Mouse (Mus musculus): ENCODE measurements around the gene Efna4. TPM values are rescaled to one million over a fixed set of nuclear protein-coding genes. Genes with fewer than 3 reads are reported as not detected.

The Efna4 gene
- polyA plus RNA-seq, 1 experiment from 2014 or later = 15.0 TPM

GRCm38 (mm10) chr3:89319591-89320350, 18.1 kb downstream of the Efna4 start:
- ATAC-seq (ENCODE audit: insufficient read depth, low FRiP score) = no peak
- 1% methylated on average over 58 of the region's 58 CpGs for WGBS
- Histone ChIP-seq H3K9me3 (replicated peaks; ENCODE audit: control insufficient read depth, low read length) (no peaks in the 10 kb centered on the region), H3K4me2 (ENCODE audit: low read depth, low read length) (peak overlapping the region; percentile 84), H3K27me3 (ENCODE audit: control insufficient read depth, insufficient read depth, low read length) (peaks cover 32% of the 10 kb centered on the region), H3K4me1 (ENCODE audit: control insufficient read depth, insufficient read depth, low read length) (peaks cover 57% of the 10 kb centered on the region), H3K36me3 (ENCODE audit: control insufficient read depth, insufficient read depth, low read length) (no peaks in the 10 kb centered on the region), H3K4me3 (replicated peaks; ENCODE audit: low read length) (peak overlapping the region; percentile 59), H3K9ac (ENCODE audit: low read length) (peak overlapping the region; percentile 68), H3K27ac (ENCODE audit: low read length) (no peak overlapping the region)

GRCm38 (mm10) chr3:89318971-89319590, 18.7 kb downstream of the Efna4 start:
- Histone ChIP-seq H3K9ac (ENCODE audit: low read length) (peak overlapping the region; percentile 68), H3K27ac (ENCODE audit: low read length) (no peak overlapping the region), H3K27me3 (ENCODE audit: control insufficient read depth, insufficient read depth, low read length) (peaks cover 32% of the 10 kb centered on the region), H3K36me3 (ENCODE audit: control insufficient read depth, insufficient read depth, low read length) (no peaks in the 10 kb centered on the region), H3K4me3 (replicated peaks; ENCODE audit: low read length) (peak overlapping the region; percentile 59), H3K4me2 (ENCODE audit: low read depth, low read length) (peak overlapping the region; percentile 84), H3K9me3 (replicated peaks; ENCODE audit: control insufficient read depth, low read length) (no peaks in the 10 kb centered on the region), H3K4me1 (ENCODE audit: control insufficient read depth, insufficient read depth, low read length) (peaks cover 60% of the 10 kb centered on the region)
- 20% methylated on average over 21 of the region's 21 CpGs for WGBS
- ATAC-seq (ENCODE audit: insufficient read depth, low FRiP score) = no peak

- Histone ChIP-seq H3K36me3 (ENCODE audit: control insufficient read depth, insufficient read depth, low read length) (no peaks in the 10 kb centered on the region), H3K4me3 (replicated peaks; ENCODE audit: low read length) (no peak overlapping the region), H3K9ac (ENCODE audit: low read length) (no peak overlapping the region), H3K27ac (ENCODE audit: low read length) (no peak overlapping the region), H3K4me2 (ENCODE audit: low read depth, low read length) (no peak overlapping the region), H3K9me3 (replicated peaks; ENCODE audit: control insufficient read depth, low read length) (no peaks in the 10 kb centered on the region), H3K4me1 (ENCODE audit: control insufficient read depth, insufficient read depth, low read length) (peaks cover 60% of the 10 kb centered on the region), H3K27me3 (ENCODE audit: control insufficient read depth, insufficient read depth, low read length) (peaks cover 32% of the 10 kb centered on the region)
- no peak for ATAC-seq (ENCODE audit: insufficient read depth, low FRiP score)
- WGBS = 67% methylated on average over 8 of the region's 8 CpGs
These were observed 19.5 kb downstream of the Efna4 start for GRCm38 (mm10) chr3:89318316-89318715.

GRCm38 (mm10) chr3:89317246-89317645, 20.6 kb downstream of the Efna4 start:
- Histone ChIP-seq H3K4me3 (replicated peaks; ENCODE audit: low read length) (no peak overlapping the region), H3K9ac (ENCODE audit: low read length) (no peak overlapping the region), H3K4me2 (ENCODE audit: low read depth, low read length) (no peak overlapping the region), H3K27me3 (ENCODE audit: control insufficient read depth, insufficient read depth, low read length) (peaks cover 32% of the 10 kb centered on the region), H3K4me1 (ENCODE audit: control insufficient read depth, insufficient read depth, low read length) (peaks cover 58% of the 10 kb centered on the region), H3K9me3 (replicated peaks; ENCODE audit: control insufficient read depth, low read length) (no peaks in the 10 kb centered on the region), H3K27ac (ENCODE audit: low read length) (no peak overlapping the region), H3K36me3 (ENCODE audit: control insufficient read depth, insufficient read depth, low read length) (no peaks in the 10 kb centered on the region)
- WGBS = 58% methylated on average over 6 of the region's 6 CpGs
- ATAC-seq (ENCODE audit: insufficient read depth, low FRiP score) = no peak

GRCm38 (mm10) chr3:89316833-89317232, 21.0 kb downstream of the Efna4 start:
- Histone ChIP-seq H3K4me2 (ENCODE audit: low read depth, low read length) (peak overlapping the region; percentile 70), H3K9ac (ENCODE audit: low read length) (no peak overlapping the region), H3K4me3 (replicated peaks; ENCODE audit: low read length) (peak overlapping the region; percentile 42), H3K27ac (ENCODE audit: low read length) (peak overlapping the region; percentile 63), H3K27me3 (ENCODE audit: control insufficient read depth, insufficient read depth, low read length) (peaks cover 32% of the 10 kb centered on the region), H3K36me3 (ENCODE audit: control insufficient read depth, insufficient read depth, low read length) (no peaks in the 10 kb centered on the region), H3K4me1 (ENCODE audit: control insufficient read depth, insufficient read depth, low read length) (peaks cover 55% of the 10 kb centered on the region), H3K9me3 (replicated peaks; ENCODE audit: control insufficient read depth, low read length) (no peaks in the 10 kb centered on the region)
- ATAC-seq (ENCODE audit: insufficient read depth, low FRiP score) = peak; percentile 41; the same call in 1 of the 2 replicates
- 2% methylated on average over 4 of the region's 4 CpGs for WGBS

- H3K27ac ChIP-seq (ENCODE audit: low read length) = peak overlapping the region; percentile 63
- no peaks in the 10 kb centered on the region for H3K36me3 ChIP-seq (ENCODE audit: control insufficient read depth, insufficient read depth, low read length)
- peak overlapping the region; percentile 70 for H3K9ac ChIP-seq (ENCODE audit: low read length)
- H3K4me3 ChIP-seq (replicated peaks; ENCODE audit: low read length) = peak overlapping the region; percentile 42
- peaks cover 28% of the 10 kb centered on the region for H3K27me3 ChIP-seq (ENCODE audit: control insufficient read depth, insufficient read depth, low read length)
- 8% methylated on average over 40 of the region's 40 CpGs for WGBS
- ATAC-seq (ENCODE audit: insufficient read depth, low FRiP score) = peak; percentile 51; the same call in 1 of the 2 replicates
- H3K4me1 ChIP-seq (ENCODE audit: control insufficient read depth, insufficient read depth, low read length) = peaks cover 49% of the 10 kb centered on the region
- H3K9me3 ChIP-seq (replicated peaks; ENCODE audit: control insufficient read depth, low read length) = no peaks in the 10 kb centered on the region
- H3K4me2 ChIP-seq (ENCODE audit: low read depth, low read length) = peak overlapping the region; percentile 70
These were observed 21.6 kb downstream of the Efna4 start for GRCm38 (mm10) chr3:89315930-89316831.

GRCm38 (mm10) chr3:89315195-89315929, 22.5 kb downstream of the Efna4 start:
- no peaks in the 10 kb centered on the region for H3K9me3 ChIP-seq (replicated peaks; ENCODE audit: control insufficient read depth, low read length)
- H3K4me1 ChIP-seq (ENCODE audit: control insufficient read depth, insufficient read depth, low read length) = peaks cover 41% of the 10 kb centered on the region
- peak overlapping the region; percentile 70 for H3K9ac ChIP-seq (ENCODE audit: low read length)
- no peak overlapping the region for H3K27ac ChIP-seq (ENCODE audit: low read length)
- peak overlapping the region; percentile 42 for H3K4me3 ChIP-seq (replicated peaks; ENCODE audit: low read length)
- peak overlapping the region; percentile 70 for H3K4me2 ChIP-seq (ENCODE audit: low read depth, low read length)
- H3K27me3 ChIP-seq (ENCODE audit: control insufficient read depth, insufficient read depth, low read length) = peaks cover 20% of the 10 kb centered on the region
- H3K36me3 ChIP-seq (ENCODE audit: control insufficient read depth, insufficient read depth, low read length) = no peaks in the 10 kb centered on the region
- peak; percentile 15; the same call in 1 of the 2 replicates for ATAC-seq (ENCODE audit: insufficient read depth, low FRiP score)
- WGBS = 6% methylated on average over 23 of the region's 26 CpGs

GRCm38 (mm10) chr3:89314791-89315190, 23.0 kb downstream of the Efna4 start:
- Histone ChIP-seq H3K27me3 (ENCODE audit: control insufficient read depth, insufficient read depth, low read length) (peaks cover 15% of the 10 kb centered on the region), H3K27ac (ENCODE audit: low read length) (no peak overlapping the region), H3K4me3 (replicated peaks; ENCODE audit: low read length) (peak overlapping the region; percentile 42), H3K4me2 (ENCODE audit: low read depth, low read length) (peak overlapping the region; percentile 70; the same call in 1 of the 2 replicates), H3K36me3 (ENCODE audit: control insufficient read depth, insufficient read depth, low read length) (no peaks in the 10 kb centered on the region), H3K4me1 (ENCODE audit: control insufficient read depth, insufficient read depth, low read length) (peaks cover 35% of the 10 kb centered on the region), H3K9ac (ENCODE audit: low read length) (peak overlapping the region; percentile 70; the same call in 1 of the 2 replicates), H3K9me3 (replicated peaks; ENCODE audit: control insufficient read depth, low read length) (no peaks in the 10 kb centered on the region)
- ATAC-seq (ENCODE audit: insufficient read depth, low FRiP score) = peak; percentile 14; the same call in 1 of the 2 replicates
- WGBS = 43% methylated on average over 2 of the region's 2 CpGs
